Mouse (Mus musculus) myocyte (in vitro differentiated cells): ENCODE data around the gene Spop. TPM values are rescaled to one million over a fixed set of nuclear protein-coding genes. Genes with fewer than 3 reads are reported as not detected.

Experiments used
- H3K27me3 ChIP-seq: one replicate; pipeline ENCODE4 v1.6.1; 2011; ENCODE audit not compliant: control insufficient read depth, insufficient read depth, insufficient read length
- H3K36me3 ChIP-seq: one replicate; pipeline ENCODE4 v1.6.1; 2011; ENCODE audit not compliant: control insufficient read depth, insufficient read depth
- H3K4me2 ChIP-seq: one replicate; pipeline ENCODE4 v1.6.1; 2011; ENCODE audit warnings: low read depth, control low read depth
- H3K4me3 ChIP-seq: one replicate; pipeline ENCODE4 v1.5.1; 2011; ENCODE audit warnings: mild to moderate bottlenecking, control low read depth, moderate library complexity
- H3K79me2 ChIP-seq: one replicate; pipeline ENCODE4 v1.6.1; 2011; ENCODE audit not compliant: control insufficient read depth, insufficient read depth
- H3ac ChIP-seq: one replicate; pipeline ENCODE4 v1.6.1; 2011; ENCODE audit not compliant: control insufficient read depth, insufficient read length
- CEBPB ChIP-seq: IDR thresholded peaks from 2 replicates; pipeline ENCODE4 v1.6.1; 2011; ENCODE audit warnings: mild to moderate bottlenecking, moderate library complexity; ENCODE audit not compliant: poor library complexity, insufficient read depth, severe bottlenecking
- E2F4 ChIP-seq: IDR thresholded peaks from one replicate; pipeline ENCODE4 v1.6.1; 2011; ENCODE audit warnings: mild to moderate bottlenecking, control low read depth, moderate library complexity; ENCODE audit not compliant: insufficient read depth
- MAX ChIP-seq: IDR thresholded peaks from one replicate; pipeline ENCODE4 v1.6.1; 2011; ENCODE audit warnings: low read depth, mild to moderate bottlenecking, control low read depth
- MYOD1 ChIP-seq, 3 experiments: IDR thresholded peaks; one replicate each; pipeline ENCODE4 v1.6.1; 2011; ENCODE audit warnings: control low read depth in 2 of 3, low read depth in 2 of 3, mild to moderate bottlenecking in 2 of 3, moderate library complexity in 1 of 3; ENCODE audit not compliant: insufficient read length in 2 of 3, control insufficient read depth in 1 of 3
- MYOG ChIP-seq, 3 experiments: IDR thresholded peaks; one replicate each; pipeline ENCODE4 v1.6.1; 2011; ENCODE audit warnings: control low read depth in 2 of 3, low read depth in 2 of 3, mild to moderate bottlenecking in 2 of 3; ENCODE audit not compliant: insufficient read length in 2 of 3, control insufficient read depth in 1 of 3, insufficient read depth in 1 of 3
- POLR2A ChIP-seq: IDR thresholded peaks from one replicate; pipeline ENCODE4 v1.6.1; 2011; ENCODE audit warnings: low read depth, mild to moderate bottlenecking, control low read depth, moderate library complexity; ENCODE audit not compliant: insufficient read length
- POLR2AphosphoS2 ChIP-seq: IDR thresholded peaks from one replicate; pipeline ENCODE4 v1.6.1; 2011; ENCODE audit warnings: low read depth, control low read depth; ENCODE audit not compliant: insufficient read length
- REST ChIP-seq: IDR thresholded peaks from one replicate; pipeline ENCODE4 v1.6.1; 2011; ENCODE audit warnings: mild to moderate bottlenecking, control low read depth, moderate library complexity; ENCODE audit not compliant: insufficient read depth, insufficient read length
- SRF ChIP-seq: IDR thresholded peaks from one replicate; pipeline ENCODE4 v1.6.1; 2011; ENCODE audit warnings: low read depth; ENCODE audit not compliant: control insufficient read depth, insufficient read length
- TCF12 ChIP-seq: IDR thresholded peaks from one replicate; pipeline ENCODE4 v1.6.1; 2011; ENCODE audit warnings: mild to moderate bottlenecking, control low read depth; ENCODE audit not compliant: poor library complexity, insufficient read depth, severe bottlenecking
- TCF3 ChIP-seq: IDR thresholded peaks from one replicate; pipeline ENCODE4 v1.6.1; 2011; ENCODE audit warnings: low read depth, control low read depth; ENCODE audit not compliant: insufficient read length
- USF1 ChIP-seq: IDR thresholded peaks from one replicate; pipeline ENCODE4 v1.6.1; 2011; ENCODE audit warnings: low read depth, mild to moderate bottlenecking, control low read depth, moderate library complexity
- polyA plus RNA-seq: library from polyadenylated mRNA; unstranded; fragments of >200 nt; fragmentation: generic; extraction: Trizol; gene quantifications from one replicate; pipeline ENCODE4 v1.2.1, GENCODE M21; 2012; ENCODE audit warnings: missing spikeins

The Spop gene
- polyA plus RNA-seq = 54.8 TPM

GRCm38 (mm10) chr11:95413641-95414535 lies at the start of gene Spop:
Gene Spop (plus strand): TSS chr11:95414080.
- peak within 1 kb of the TSS; percentile 90 for H3K4me2 ChIP-seq
- TF ChIP-seq MYOD1 (IDR thresholded peaks at IDR 0.05; ENCODE audit: control insufficient read depth in 1 of 3, insufficient read length in 2 of 3, low read depth in 2 of 3) (peak in 2 of 3 experiments; percentile 41 to 83), E2F4 (peak; percentile 17), TCF12 (no peak), POLR2A (peak; percentile 78), POLR2AphosphoS2 (peak; percentile 83), TCF3 (no peak), MYOG (IDR thresholded peaks at IDR 0.05; ENCODE audit: control insufficient read depth in 1 of 3, insufficient read depth in 1 of 3, insufficient read length in 2 of 3, low read depth in 2 of 3) (peak in 2 of 3 experiments; percentile 22 to 59), CEBPB (peak; percentile 74), SRF (peak; percentile 18), USF1 (no peak), REST (peak; percentile 36), MAX (peak; percentile 62)
- peaks cover 4% of the 10 kb centered on the region for H3K36me3 ChIP-seq
- peak within 1 kb of the TSS; percentile 40 for H3ac ChIP-seq
- H3K4me3 ChIP-seq = peak within 1 kb of the TSS; percentile 62
- H3K27me3 ChIP-seq = no peaks in the 10 kb centered on the region
- H3K79me2 ChIP-seq = peaks cover 42% of the 10 kb centered on the region

DNA sequence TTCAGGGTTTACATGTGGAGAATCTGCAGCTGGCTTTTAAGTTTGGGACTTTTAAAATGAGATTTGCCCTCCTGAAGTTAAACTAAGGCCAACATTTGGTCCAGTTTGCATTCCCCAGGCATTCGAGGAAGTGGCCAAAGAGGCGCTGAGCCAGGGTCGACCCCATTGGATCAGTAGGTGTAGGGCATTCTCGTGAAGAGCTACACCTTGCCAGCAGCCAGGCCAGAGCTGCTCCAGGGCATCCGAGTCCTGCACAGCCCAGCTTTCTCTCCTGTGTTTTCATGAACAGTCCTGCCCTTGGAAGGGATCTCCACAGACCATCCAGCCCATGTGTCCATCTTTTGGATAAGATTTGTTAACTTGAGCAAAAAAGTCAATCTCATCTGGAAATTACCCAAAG lies 49.5 kb upstream of the Spop start:
- Histone ChIP-seq H3K4me3 (no peak overlapping the region), H3ac (no peak overlapping the region), H3K27me3 (no peaks in the 10 kb centered on the region), H3K36me3 (peaks cover 8% of the 10 kb centered on the region), H3K79me2 (no peaks in the 10 kb centered on the region), H3K4me2 (no peak overlapping the region)
- TF ChIP-seq POLR2AphosphoS2 (no peak), REST (no peak), MYOD1 (IDR thresholded peaks at IDR 0.05; ENCODE audit: control insufficient read depth in 1 of 3, insufficient read length in 2 of 3, low read depth in 2 of 3) (no peak), CEBPB (no peak), MYOG (IDR thresholded peaks at IDR 0.05; ENCODE audit: control insufficient read depth in 1 of 3, insufficient read depth in 1 of 3, insufficient read length in 2 of 3, low read depth in 2 of 3) (no peak), MAX (no peak), E2F4 (no peak), TCF3 (no peak), USF1 (no peak), POLR2A (no peak), TCF12 (no peak), SRF (no peak)

DNA sequence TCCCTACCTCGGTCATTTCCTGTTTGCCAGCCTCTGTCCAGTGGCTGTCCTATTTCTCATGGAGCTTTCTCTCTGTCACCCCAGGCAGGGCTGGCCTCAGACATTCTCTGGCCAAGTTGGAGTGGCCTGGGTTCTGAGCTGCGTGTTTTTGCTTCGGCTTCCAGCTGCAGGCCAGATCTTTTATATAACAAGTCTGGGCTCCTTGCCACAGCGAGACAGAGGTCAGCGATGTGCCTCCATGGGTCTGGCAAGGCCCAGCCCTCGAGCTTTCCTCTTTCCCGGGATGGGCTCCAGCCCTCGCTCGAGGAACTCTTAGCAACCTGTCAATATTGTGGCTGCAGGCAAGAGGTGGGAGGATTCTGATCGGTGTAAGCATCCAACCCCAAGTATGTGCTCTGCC lies 48.3 kb upstream of the Spop start:
- no peaks in the 10 kb centered on the region for H3K27me3 ChIP-seq
- TF ChIP-seq CEBPB = no peak
- no peak for TF ChIP-seq SRF
- no peak for TF ChIP-seq MYOD1 (IDR thresholded peaks at IDR 0.05; ENCODE audit: control insufficient read depth in 1 of 3, insufficient read length in 2 of 3, low read depth in 2 of 3)
- TF ChIP-seq E2F4 = no peak
- TF ChIP-seq POLR2AphosphoS2 = no peak
- TF ChIP-seq REST = no peak
- TF ChIP-seq TCF3 = no peak
- no peak for TF ChIP-seq MAX
- no peak for TF ChIP-seq USF1
- no peak for TF ChIP-seq MYOG (IDR thresholded peaks at IDR 0.05; ENCODE audit: control insufficient read depth in 1 of 3, insufficient read depth in 1 of 3, insufficient read length in 2 of 3, low read depth in 2 of 3)
- TF ChIP-seq POLR2A = no peak
- no peak for TF ChIP-seq TCF12
- no peak overlapping the region for H3K4me3 ChIP-seq
- no peaks in the 10 kb centered on the region for H3K79me2 ChIP-seq
- peaks cover 8% of the 10 kb centered on the region for H3K36me3 ChIP-seq
- H3ac ChIP-seq = no peak overlapping the region
- H3K4me2 ChIP-seq = no peak overlapping the region

- Histone ChIP-seq H3K4me3 (no peak overlapping the region), H3K36me3 (peaks cover 8% of the 10 kb centered on the region), H3K27me3 (no peaks in the 10 kb centered on the region), H3ac (no peak overlapping the region), H3K4me2 (no peak overlapping the region), H3K79me2 (no peaks in the 10 kb centered on the region)
- TF ChIP-seq REST (no peak), POLR2A (no peak), USF1 (no peak), E2F4 (no peak), MYOD1 (IDR thresholded peaks at IDR 0.05; ENCODE audit: control insufficient read depth in 1 of 3, insufficient read length in 2 of 3, low read depth in 2 of 3) (peak in 1 of 3 experiments; percentile 30), MYOG (IDR thresholded peaks at IDR 0.05; ENCODE audit: control insufficient read depth in 1 of 3, insufficient read depth in 1 of 3, insufficient read length in 2 of 3, low read depth in 2 of 3) (peak in 2 of 3 experiments; percentile 31 to 49), CEBPB (no peak), SRF (no peak), POLR2AphosphoS2 (no peak)
These were observed 47.5 kb upstream of the Spop start for GRCm38 (mm10) chr11:95366280-95366897.
